Mouse (Mus musculus) hematopoietic stem cell, adult 5-6 weeks (primary cell): ENCODE results near the gene Cygb. TPM values are rescaled to one million over a fixed set of nuclear protein-coding genes. Genes with fewer than 3 reads are reported as not detected.
A peak's percentile ranks its signal among the peaks of the same experiment; 100 is the strongest.

ENCODE experiments used
- ATAC-seq, 2 experiments: fragments of 125-278 bp in 1 of 2; replicated peaks in 1 of 2; 2 replicates each; pipeline ENCODE4 v1.8.0; 2016 to 2017; ENCODE audit warnings: inconsistent platforms in 2 of 2, mild to moderate bottlenecking in 2 of 2, moderate number of reproducible peaks in 2 of 2, low read depth in 1 of 2, moderate TSS enrichment in 1 of 2; ENCODE audit not compliant: low FRiP score in 2 of 2, poor library complexity in 2 of 2, severe bottlenecking in 2 of 2, insufficient read depth in 1 of 2, low TSS enrichment in 1 of 2
- total RNA-seq: library from RNA; stranded (forward); fragments of 172-1452, 232-1000 nt; gene quantifications from 2 replicates; pipeline ENCODE4 v1.2.3, GENCODE M21; 2017

Cygb gene
- total RNA-seq: not detected in 2 replicates

GRCm38 (mm10) chr11:116654255-116654821, at the start of gene Cygb:
TSS of gene Cygb (minus strand) at chr11:116654313.
- no peak for ATAC-seq

GRCm38 (mm10) chr11:116701377-116701841, 47.3 kb upstream of the Cygb start:
- peak; percentile 37 to 45; a peak in 2 of 4 replicates for ATAC-seq

GRCm38 (mm10) chr11:116697521-116697920, 43.4 kb upstream of the Cygb start:
- no peak for ATAC-seq

GRCm38 (mm10) chr11:116696426-116696825, 42.3 kb upstream of the Cygb start:
- ATAC-seq: no peak

- ATAC-seq: no peak
Observed at GRCm38 (mm10) chr11:116695194-116695880, 41.2 kb upstream of the Cygb start.

GRCm38 (mm10) chr11:116694250-116695193, 40.4 kb upstream of the Cygb start:
- ATAC-seq: peak in 1 of 2 experiments; percentile 36; a peak in 1 of 4 replicates

GRCm38 (mm10) chr11:116693899-116694249, 39.8 kb upstream of the Cygb start:
- no peak for ATAC-seq

GRCm38 (mm10) chr11:116690701-116691575, 36.8 kb upstream of the Cygb start:
- no peak for ATAC-seq

- no peak for ATAC-seq
Observed at GRCm38 (mm10) chr11:116689622-116690021, 35.5 kb upstream of the Cygb start.

GRCm38 (mm10) chr11:116687897-116688296, 33.8 kb upstream of the Cygb start:
- ATAC-seq: no peak

GRCm38 (mm10) chr11:116685729-116686128, 31.6 kb upstream of the Cygb start:
- no peak for ATAC-seq

- no peak for ATAC-seq
Observed at GRCm38 (mm10) chr11:116683777-116684176, 29.7 kb upstream of the Cygb start.

GRCm38 (mm10) chr11:116682501-116683144, 28.5 kb upstream of the Cygb start:
- no peak for ATAC-seq

- ATAC-seq: no peak
Observed at GRCm38 (mm10) chr11:116681147-116681546, 27.0 kb upstream of the Cygb start.

- ATAC-seq: no peak
Observed at GRCm38 (mm10) chr11:116680321-116681091, 26.4 kb upstream of the Cygb start.

- no peak for ATAC-seq
Observed at GRCm38 (mm10) chr11:116679148-116679547, 25.0 kb upstream of the Cygb start.
